Mouse (Mus musculus): ENCODE measurements around the gene Prx.

- no peak for TF ChIP-seq CTCF (IDR thresholded peaks at IDR 0.05; ENCODE audit: control insufficient read depth, insufficient read depth, insufficient read length)
- TF ChIP-seq FOSL1 (IDR thresholded peaks at IDR 0.05; ENCODE audit: insufficient read depth, low read length, poor library complexity, severe bottlenecking), result no peak
- no peak for TF ChIP-seq USF1 (IDR thresholded peaks at IDR 0.05; ENCODE audit: low read depth)
- TF ChIP-seq MYOG (IDR thresholded peaks at IDR 0.05; ENCODE audit: control insufficient read depth, extremely low read depth, insufficient read length), result no peak
- no peak for TF ChIP-seq MAX (IDR thresholded peaks at IDR 0.05)
- no peak for TF ChIP-seq CEBPB (IDR thresholded peaks at IDR 0.05; ENCODE audit: low read depth)
Observed at GRCm38 (mm10) chr7:27493022-27493421, 6.1 kb upstream of the Prx start.

Data from C2C12 (cell line).